Mouse (Mus musculus): ENCODE results near the gene Hc.

Gene Hc

DNA sequence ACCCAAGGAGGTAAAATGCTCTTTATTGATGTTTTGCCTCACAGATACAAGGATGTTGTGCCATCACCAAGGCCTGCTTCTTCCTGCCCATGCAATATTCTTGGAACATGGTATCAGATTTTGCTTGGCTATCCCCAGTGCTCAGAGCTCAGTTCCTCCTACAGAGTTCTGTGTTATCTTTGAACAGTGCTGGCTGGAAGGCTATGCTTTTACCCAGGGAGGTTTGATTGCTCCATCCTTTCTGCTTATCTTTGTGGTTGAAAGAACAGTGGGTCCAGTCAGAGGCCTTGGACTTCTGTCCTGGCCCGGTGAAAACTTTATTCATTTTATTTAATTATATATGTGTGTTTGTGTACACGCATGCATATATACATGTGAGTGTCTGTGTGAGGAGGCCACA lies 83.0 kb downstream of the Hc start:
- in situ Hi-C loops (cut with MboI, MseI) = no loop called here

GRCm38 (mm10) chr2:34976945-34977658 lies 84.1 kb downstream of the Hc start:
- in situ Hi-C loops (cut with MboI, MseI) = no loop called here

GRCm38 (mm10) chr2:34976447-34976846 lies 84.8 kb downstream of the Hc start:
- in situ Hi-C loops (cut with MboI, MseI) = no loop called here

DNA sequence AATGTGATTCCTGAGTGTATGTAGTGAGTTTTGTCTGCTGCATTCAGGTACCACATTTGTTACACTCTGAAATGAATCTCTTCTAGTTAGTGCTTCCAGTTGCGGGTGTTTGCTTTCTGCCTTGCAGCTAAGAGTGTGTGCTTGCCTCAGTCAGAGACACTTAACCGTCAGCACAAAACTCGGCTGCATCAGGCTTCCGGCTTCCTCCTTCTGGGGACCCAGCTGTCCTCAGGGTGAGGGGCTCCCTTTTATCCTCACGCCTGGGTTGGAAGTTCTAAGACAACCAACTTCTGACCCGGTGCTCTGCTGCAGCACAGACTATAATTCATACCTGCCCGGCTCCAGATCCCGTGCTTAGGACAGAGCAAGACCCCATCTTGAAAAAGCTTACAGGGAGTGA lies 88.2 kb downstream of the Hc start:
- in situ Hi-C loops (cut with MboI, MseI) = no loop called here

GRCm38 (mm10) chr2:34971080-34971888 lies 90.0 kb downstream of the Hc start:
- in situ Hi-C loops (cut with MboI, MseI) = no loop called here

DNA sequence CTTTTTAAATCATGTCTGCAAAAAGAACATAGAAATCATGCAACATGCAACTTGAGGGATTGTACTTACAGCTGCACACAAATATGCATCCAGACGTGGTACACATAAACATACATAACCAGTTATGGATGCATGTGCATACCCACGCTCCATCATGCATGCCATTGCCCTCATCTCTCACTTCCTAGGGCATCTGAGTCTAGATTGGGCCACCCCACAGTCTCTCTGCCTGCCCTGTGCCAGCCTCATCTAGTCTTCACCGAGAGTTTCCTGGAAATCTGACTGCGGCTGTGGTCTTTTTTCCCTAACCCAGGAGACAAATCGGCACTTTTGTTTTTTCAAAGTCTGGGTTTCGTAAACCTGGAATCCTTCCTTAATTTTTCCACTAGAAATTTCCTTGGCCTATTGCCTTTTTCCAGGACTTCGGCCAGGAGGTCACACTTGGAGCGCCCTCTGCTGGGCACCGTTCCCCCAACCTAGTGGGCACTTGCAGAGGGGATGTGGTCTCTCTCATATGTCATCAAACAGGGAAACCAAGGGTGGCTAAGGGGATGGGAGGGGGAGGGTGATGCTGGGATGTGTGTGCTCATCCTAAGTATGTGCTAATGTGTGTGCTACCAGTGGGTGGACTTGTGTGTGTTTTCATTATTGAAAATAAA lies 91.0 kb downstream of the Hc start:
- in situ Hi-C loops (cut with MboI, MseI) = no loop called here

DNA sequence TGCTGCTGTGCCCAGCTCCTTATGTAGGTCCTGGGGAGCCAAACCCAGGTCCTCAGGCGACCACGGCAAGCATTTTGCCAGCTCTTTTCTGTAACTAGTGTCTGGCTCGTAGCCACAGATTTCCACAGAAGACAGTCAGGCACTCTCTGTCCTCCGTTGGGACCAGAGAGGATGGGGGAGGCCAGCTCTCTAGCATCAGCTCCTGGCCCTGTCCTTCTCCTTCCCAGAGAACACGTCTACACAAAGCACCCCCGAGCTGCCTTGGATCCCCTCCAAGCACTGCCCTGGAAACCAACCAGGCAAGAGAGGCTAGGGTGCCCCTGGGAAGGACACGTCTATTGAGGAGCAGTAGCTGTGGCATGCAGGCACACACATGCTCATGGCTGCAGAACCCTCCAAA lies 92.1 kb downstream of the Hc start:
- in situ Hi-C loops (cut with MboI, MseI) = loop anchor here (5.0 to 10.0 kb wide), 2 partner anchors 97 to 2004 kb away; partner anchors contain the start of genes Cutal (in 1 of the 2), Lrsam1 (in 1 of the 2), Psmd5 (in 1 of the 2) and Rpl12 (in 1 of the 2)

DNA sequence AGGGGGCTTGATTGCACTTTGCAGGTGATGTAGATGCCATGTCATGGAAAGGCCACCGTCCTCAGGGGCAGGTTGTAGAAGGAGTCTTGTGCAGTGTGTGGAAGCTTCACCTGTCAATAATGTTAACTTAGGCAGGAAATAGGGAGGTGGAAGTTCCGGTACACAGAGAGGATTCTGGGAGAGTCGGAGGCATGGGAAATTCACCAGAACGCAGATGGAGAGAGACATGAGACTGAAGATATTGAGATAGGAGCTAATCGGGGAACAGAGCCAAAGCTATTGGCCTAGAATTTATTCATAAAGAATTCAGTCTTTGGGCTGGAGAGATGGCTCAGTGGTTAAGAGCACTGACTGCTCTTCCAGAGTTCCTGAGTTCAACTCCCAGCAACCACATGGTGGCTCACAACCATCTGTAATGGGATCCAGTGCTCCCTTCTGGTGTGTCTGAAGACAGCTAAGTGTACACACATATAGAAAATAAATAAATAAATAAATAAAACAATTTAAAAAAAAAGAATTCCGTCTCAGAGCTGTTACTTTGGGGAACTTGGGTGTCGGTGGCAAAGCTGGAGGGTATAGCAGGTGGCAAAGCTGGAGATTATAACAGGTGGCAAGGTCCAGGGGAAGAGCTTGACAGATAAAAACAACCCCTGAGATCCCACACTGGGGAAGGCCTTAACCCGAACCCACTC lies 94.8 kb downstream of the Hc start:
- in situ Hi-C loops (cut with MboI, MseI) = loop anchor here (5.0 to 10.0 kb wide), 2 partner anchors 94 to 2002 kb away; partner anchors contain the start of genes Cutal (in 1 of the 2), Lrsam1 (in 1 of the 2), Psmd5 (in 1 of the 2) and Rpl12 (in 1 of the 2)

DNA sequence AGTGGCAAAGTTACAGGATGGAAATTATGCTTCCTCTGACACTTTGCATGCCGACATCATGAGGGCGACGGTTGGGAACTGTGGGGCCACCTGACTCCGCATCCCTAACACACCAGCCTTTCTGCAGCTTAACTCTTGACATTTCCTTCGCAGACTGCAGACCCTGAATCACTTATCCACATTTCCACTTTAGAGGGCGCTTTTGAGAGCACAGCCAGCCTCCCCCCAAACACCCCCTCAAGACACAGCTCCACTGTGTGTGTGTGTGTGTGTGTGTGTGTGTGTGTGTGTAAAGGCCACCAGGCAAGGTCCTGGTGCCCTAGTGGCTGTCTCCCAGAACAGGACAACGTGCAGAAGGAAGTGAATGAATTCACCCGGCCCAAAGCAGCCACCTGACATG lies 95.4 kb downstream of the Hc start:
- in situ Hi-C loops (cut with MboI, MseI) = loop anchor here (5.0 to 10.0 kb wide), 2 partner anchors 94 to 2001 kb away; partner anchors contain the start of genes Cutal (in 1 of the 2), Lrsam1 (in 1 of the 2), Psmd5 (in 1 of the 2) and Rpl12 (in 1 of the 2)

DNA sequence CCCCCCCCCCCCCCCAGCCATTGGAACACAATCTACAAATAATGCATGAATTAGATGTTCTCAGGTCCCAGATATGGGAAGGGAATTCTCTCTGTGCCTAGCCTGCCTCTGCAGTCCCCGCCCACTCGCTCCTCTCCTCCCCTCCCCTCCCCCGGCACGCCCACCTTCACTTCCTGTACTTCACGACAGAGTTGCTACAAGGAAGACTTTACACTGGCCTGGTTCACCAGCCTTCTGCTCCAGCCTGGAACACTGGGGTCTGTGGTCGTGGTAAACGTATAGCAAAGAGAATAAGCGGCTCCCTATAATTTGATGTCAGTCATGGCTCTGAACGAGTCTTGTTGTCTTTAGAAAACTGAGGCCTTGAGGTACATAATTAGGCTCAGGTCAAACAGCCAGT lies 95.9 kb downstream of the Hc start:
- in situ Hi-C loops (cut with MboI, MseI) = loop anchor here (5.0 to 10.0 kb wide), 2 partner anchors 93 to 2000 kb away; partner anchors contain the start of genes Cutal (in 1 of the 2), Lrsam1 (in 1 of the 2), Psmd5 (in 1 of the 2) and Rpl12 (in 1 of the 2)

- in situ Hi-C loops (cut with MboI, MseI) = loop anchor here (5.0 to 10.0 kb wide), 2 partner anchors 92 to 2000 kb away; partner anchors contain the start of genes Cutal (in 1 of the 2), Lrsam1 (in 1 of the 2), Psmd5 (in 1 of the 2) and Rpl12 (in 1 of the 2)
These were observed 96.6 kb downstream of the Hc start for GRCm38 (mm10) chr2:34964651-34965050.

GRCm38 (mm10) chr2:34964230-34964629 lies 97.0 kb downstream of the Hc start:
- in situ Hi-C loops (cut with MboI, MseI) = loop anchor here in 1 of 2 experiments (10.0 kb wide), 1 partner anchor 1999 kb away; the partner anchor contains the start of genes Lrsam1 and Rpl12

GRCm38 (mm10) chr2:34963371-34963956 lies 97.8 kb downstream of the Hc start:
- in situ Hi-C loops (cut with MboI, MseI) = loop anchor here in 1 of 2 experiments (10.0 kb wide), 1 partner anchor 1999 kb away; the partner anchor contains the start of genes Lrsam1 and Rpl12

GRCm38 (mm10) chr2:34962893-34963292 lies 98.3 kb downstream of the Hc start:
- in situ Hi-C loops (cut with MboI, MseI) = loop anchor here in 1 of 2 experiments (10.0 kb wide), 1 partner anchor 1998 kb away; the partner anchor contains the start of genes Lrsam1 and Rpl12

DNA sequence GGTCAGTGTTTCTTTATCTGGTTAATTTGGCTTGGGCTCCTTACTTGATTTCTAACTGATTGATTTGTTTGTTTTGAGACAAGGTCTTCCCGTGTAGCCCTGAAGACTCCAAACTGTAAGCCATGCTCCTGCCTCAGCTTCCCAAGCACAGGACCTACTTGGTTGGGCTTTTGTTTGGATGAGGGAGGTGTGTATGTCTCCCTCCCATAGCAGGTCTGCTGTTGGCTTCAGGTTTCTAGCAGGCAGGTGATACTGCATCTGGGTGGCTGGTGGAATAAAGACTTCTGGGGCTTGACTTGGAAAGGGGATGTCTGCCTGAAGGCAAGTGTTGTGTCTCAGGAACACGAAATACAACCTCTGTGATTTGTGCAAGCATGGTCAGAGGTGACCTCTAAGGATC lies 99.0 kb downstream of the Hc start:
- in situ Hi-C loops (cut with MboI, MseI) = loop anchor here in 1 of 2 experiments (10.0 kb wide), 1 partner anchor 1997 kb away; the partner anchor contains the start of genes Lrsam1 and Rpl12

GRCm38 (mm10) chr2:34961481-34962036 lies 99.7 kb downstream of the Hc start, which contains the start of gene Traf1:
TSS of gene Traf1 (minus strand) at chr2:34961772.
- in situ Hi-C loops (cut with MboI, MseI) = loop anchor here in 1 of 2 experiments (10.0 kb wide), 1 partner anchor 1997 kb away; the partner anchor contains the start of genes Lrsam1 and Rpl12

DNA sequence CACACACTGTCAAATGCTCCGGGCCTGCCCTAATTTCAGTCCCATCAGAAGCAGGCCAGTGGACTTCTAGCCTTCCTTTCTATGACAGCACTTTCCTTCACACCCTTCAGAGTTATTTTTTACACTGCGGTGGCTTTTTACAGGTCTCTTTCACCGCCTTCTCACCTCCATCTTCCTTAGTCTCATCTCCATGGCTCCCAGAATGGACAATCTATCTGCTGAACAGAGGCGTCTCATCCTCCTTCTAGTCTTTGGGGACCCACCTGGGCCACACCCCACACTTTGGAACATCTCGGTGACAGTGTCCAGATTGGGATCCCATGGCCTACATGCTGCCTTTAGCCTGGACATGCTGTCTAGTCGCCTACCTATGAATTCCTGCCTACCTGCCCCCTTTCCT lies 100.3 kb downstream of the Hc start:
- in situ Hi-C loops (cut with MboI, MseI) = loop anchor here in 1 of 2 experiments (10.0 kb wide), 1 partner anchor 1996 kb away; the partner anchor contains the start of genes Lrsam1 and Rpl12

DNA sequence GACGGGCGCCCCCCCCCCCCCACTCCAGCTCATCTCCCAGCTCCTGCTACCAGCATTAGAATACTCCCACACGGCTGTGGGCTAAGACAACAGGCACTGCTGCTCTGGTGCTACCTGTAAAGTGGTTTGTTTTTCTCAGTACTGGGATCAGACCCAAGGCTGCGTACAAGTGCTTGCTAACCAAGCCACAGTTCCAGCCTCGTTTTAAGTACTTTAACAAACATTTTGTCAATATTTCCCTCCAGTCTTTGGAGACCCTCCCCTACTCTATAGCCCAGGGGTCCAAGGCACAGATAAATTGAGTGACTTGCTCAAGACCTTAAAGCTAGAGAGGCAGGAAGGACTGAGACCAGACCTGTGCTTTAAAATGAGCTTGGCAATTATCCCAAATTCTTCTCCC lies 100.8 kb downstream of the Hc start:
- in situ Hi-C loops (cut with MboI, MseI) = loop anchor here in 1 of 2 experiments (10.0 kb wide), 1 partner anchor 1996 kb away; the partner anchor contains the start of genes Lrsam1 and Rpl12

- in situ Hi-C loops (cut with MboI, MseI) = loop anchor here (5.0 kb wide), 1 partner anchor 46 kb away; the partner anchor contains the start of gene Phf19 (in 2 of the 2)
These were observed 102.7 kb downstream of the Hc start for GRCm38 (mm10) chr2:34958582-34958981.

All from T-helper 17 cell (primary cell).